Mouse (Mus musculus) thymus, postnatal 10 days (tissue): ENCODE results near the gene Tgfbr1.

Experiments
- DNase-seq, 2 experiments: peaks; one replicate each; pipeline ENCODE4 v3.0.0; 2021; ENCODE audit warnings: low spot score in 2 of 2

Gene Tgfbr1

GRCm38 (mm10) chr4:47422194-47422593 is 69.2 kb downstream of the Tgfbr1 start:
- no peak for DNase-seq

- no peak for DNase-seq
Measured at GRCm38 (mm10) chr4:47422946-47423345, 69.9 kb downstream of the Tgfbr1 start.

- no peak for DNase-seq
Measured at GRCm38 (mm10) chr4:47424376-47424775, 71.4 kb downstream of the Tgfbr1 start.

GRCm38 (mm10) chr4:47425247-47425830 is 72.3 kb downstream of the Tgfbr1 start:
- DNase-seq: peak; percentile 54 to 63

GRCm38 (mm10) chr4:47427606-47428005 is 74.6 kb downstream of the Tgfbr1 start:
- no peak for DNase-seq

- no peak for DNase-seq
Measured at GRCm38 (mm10) chr4:47430557-47430956, 77.5 kb downstream of the Tgfbr1 start.

- DNase-seq: no peak
Measured at GRCm38 (mm10) chr4:47431081-47431480, 78.1 kb downstream of the Tgfbr1 start.

- DNase-seq: no peak
Measured at GRCm38 (mm10) chr4:47432766-47433165, 79.7 kb downstream of the Tgfbr1 start.

GRCm38 (mm10) chr4:47435131-47435530 is 82.1 kb downstream of the Tgfbr1 start:
- no peak for DNase-seq

GRCm38 (mm10) chr4:47435566-47436360 is 82.7 kb downstream of the Tgfbr1 start:
- no peak for DNase-seq

- DNase-seq: peak; percentile 63 to 81
Measured at GRCm38 (mm10) chr4:47437365-47438340, 84.6 kb downstream of the Tgfbr1 start.

GRCm38 (mm10) chr4:47438956-47439355 is 85.9 kb downstream of the Tgfbr1 start:
- no peak for DNase-seq

GRCm38 (mm10) chr4:47440951-47441350 is 87.9 kb downstream of the Tgfbr1 start:
- DNase-seq: no peak

- DNase-seq: no peak
Measured at GRCm38 (mm10) chr4:47448526-47448925, 95.5 kb downstream of the Tgfbr1 start.

- no peak for DNase-seq
Measured at GRCm38 (mm10) chr4:47449116-47449515, 96.1 kb downstream of the Tgfbr1 start.

GRCm38 (mm10) chr4:47449586-47450522 is 96.8 kb downstream of the Tgfbr1 start:
- DNase-seq: no peak
